Mouse (Mus musculus) limb, embryonic 13.5 days (tissue): Measurements from ENCODE around the gene Rab5b. TPM values are rescaled to one million over a fixed set of nuclear protein-coding genes. Genes with fewer than 3 reads are reported as not detected.

Experiments used
- ATAC-seq: fragments of 200-750 bp; cut with Nextera tagmentation; 2 replicates; pipeline ENCODE4 v1.8.0; 2017; ENCODE audit warnings: low read depth, moderate number of reproducible peaks, moderate TSS enrichment; ENCODE audit not compliant: low FRiP score
- H3K27ac ChIP-seq: fragments of 300-500 bp; sonication (generic); 2 replicates; pipeline ENCODE4 v1.5.1; 2015; ENCODE audit warnings: inconsistent platforms, mild to moderate bottlenecking, moderate library complexity
- H3K27me3 ChIP-seq: fragments of 300-500 bp; sonication (generic); 2 replicates; pipeline ENCODE4 v1.6.1; 2015; ENCODE audit warnings: mild to moderate bottlenecking, inconsistent platforms
- H3K36me3 ChIP-seq: fragments of 300-500 bp; sonication (generic); 2 replicates; pipeline ENCODE4 v1.6.1; 2015; ENCODE audit warnings: inconsistent platforms, mild to moderate bottlenecking, moderate library complexity
- H3K4me1 ChIP-seq: fragments of 300-500 bp; sonication (generic); 2 replicates; pipeline ENCODE4 v1.6.1; 2015; ENCODE audit warnings: inconsistent platforms
- H3K4me2 ChIP-seq: fragments of 300-500 bp; sonication (generic); replicated peaks from 2 replicates; pipeline ENCODE4 v1.6.1; 2015; ENCODE audit warnings: inconsistent platforms, mild to moderate bottlenecking, moderate library complexity
- H3K4me3 ChIP-seq: fragments of 300-500 bp; sonication (generic); 2 replicates; pipeline ENCODE4 v1.5.1; 2015; ENCODE audit warnings: moderate library complexity, mild to moderate bottlenecking, inconsistent platforms
- H3K9ac ChIP-seq: fragments of 300-500 bp; sonication (generic); 2 replicates; pipeline ENCODE4 v1.6.1; 2015; ENCODE audit warnings: mild to moderate bottlenecking, inconsistent platforms
- H3K9me3 ChIP-seq: fragments of 300-500 bp; sonication (generic); 2 replicates; pipeline ENCODE4 v1.6.1; 2016; ENCODE audit warnings: inconsistent platforms
- WGBS: fragments of 180-500 bp; shearing (Covaris S2); methylation state at CpG from one replicate; pipeline ENCODE4 v1.1.7; 2015; 5-methylcytosine and 5-hydroxymethylcytosine counted together
- polyA plus RNA-seq: library from polyadenylated mRNA; unstranded; fragments of >200 nt; fragmentation: Nextera tagmentation; extraction: Ambion mirVana; gene quantifications from 2 replicates; pipeline ENCODE4 v1.2.1, GENCODE M21; 2015

Rab5b gene
- 83.5 and 87.5 TPM in 2 replicates for polyA plus RNA-seq

GRCm38 (mm10) chr10:128695992-128696807, at the start of gene Rab5b:
Rab5b (minus strand) TSS chr10:128696264.
- H3K27me3 ChIP-seq, result no peaks in the 10 kb centered on the region
- H3K4me2 ChIP-seq, result peak within 1 kb of the TSS; percentile 75
- 1% methylated on average over 40 of the region's 40 CpGs for WGBS
- peak; percentile 98 for ATAC-seq
- H3K4me3 ChIP-seq, result peak within 1 kb of the TSS; percentile 95
- H3K4me1 ChIP-seq, result peaks cover 10% of the 10 kb centered on the region
- no peaks in the 10 kb centered on the region for H3K9me3 ChIP-seq
- H3K9ac ChIP-seq, result peak within 1 kb of the TSS; percentile 96
- peaks cover 36% of the 10 kb centered on the region for H3K36me3 ChIP-seq
- H3K27ac ChIP-seq, result peak within 1 kb of the TSS; percentile 98

GRCm38 (mm10) chr10:128744680-128745601, 48.9 kb upstream of the Rab5b start, which contains the start of gene Dgka:
Dgka (minus strand) TSS chr10:128744855.
- peaks cover 13% of the 10 kb centered on the region for H3K27me3 ChIP-seq
- peak within 1 kb of the TSS; percentile 74 for H3K4me3 ChIP-seq
- no peak for ATAC-seq
- peaks cover 28% of the 10 kb centered on the region for H3K4me1 ChIP-seq
- H3K9me3 ChIP-seq, result no peaks in the 10 kb centered on the region
- WGBS, result 24% methylated on average over 18 of the region's 18 CpGs
- H3K4me2 ChIP-seq, result peak within 1 kb of the TSS; percentile 89
- peak within 1 kb of the TSS; percentile 49 for H3K27ac ChIP-seq
- H3K9ac ChIP-seq, result peak within 1 kb of the TSS; percentile 84
- no peaks in the 10 kb centered on the region for H3K36me3 ChIP-seq

DNA sequence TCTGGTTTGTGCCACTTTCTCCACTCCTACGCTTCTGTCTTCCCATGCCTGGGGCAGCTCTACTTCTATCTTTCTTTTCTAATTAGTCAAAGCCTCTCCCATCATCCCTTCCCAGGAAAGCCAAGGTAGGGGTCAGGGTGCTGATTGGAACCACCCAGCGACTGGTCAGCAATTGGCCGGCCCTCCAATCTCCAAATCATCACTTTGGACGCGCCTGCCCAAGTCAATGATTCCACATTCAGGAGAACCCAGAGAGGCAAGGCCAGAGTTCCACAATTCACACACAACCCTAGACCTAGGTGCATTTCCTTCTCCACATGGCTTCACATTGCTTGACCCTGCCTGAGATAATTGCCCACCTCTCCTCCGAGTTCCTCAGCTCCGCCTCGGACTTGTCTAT, 48.1 kb upstream of the Rab5b start:
- Histone ChIP-seq H3K27ac (no peak overlapping the region; the same call in 1 of the 2 replicates), H3K9ac (peak overlapping the region; percentile 84)
- 20% methylated on average over 8 of the region's 8 CpGs for WGBS

GRCm38 (mm10) chr10:128743791-128744191, 47.7 kb upstream of the Rab5b start:
- no peaks in the 10 kb centered on the region for H3K36me3 ChIP-seq
- peak overlapping the region; percentile 34; the same call in 1 of the 2 replicates for H3K27ac ChIP-seq
- peak overlapping the region; percentile 74 for H3K4me3 ChIP-seq
- H3K4me2 ChIP-seq, result peak overlapping the region; percentile 89
- no peaks in the 10 kb centered on the region for H3K9me3 ChIP-seq
- ATAC-seq, result peak; percentile 25
- peak overlapping the region; percentile 84 for H3K9ac ChIP-seq
- WGBS, result under 1% methylated on average over 36 of the region's 37 CpGs
- peaks cover 13% of the 10 kb centered on the region for H3K27me3 ChIP-seq
- H3K4me1 ChIP-seq, result peaks cover 18% of the 10 kb centered on the region

More for the DNA sequence above, 48.1 kb upstream of the Rab5b start:
- no peaks in the 10 kb centered on the region for H3K36me3 ChIP-seq
- H3K4me3 ChIP-seq, result peak overlapping the region; percentile 74
- no peak for ATAC-seq
- peaks cover 21% of the 10 kb centered on the region for H3K4me1 ChIP-seq
- H3K27me3 ChIP-seq, result peaks cover 13% of the 10 kb centered on the region
- H3K4me2 ChIP-seq, result peak overlapping the region; percentile 89
- H3K9me3 ChIP-seq, result no peaks in the 10 kb centered on the region

GRCm38 (mm10) chr10:128743235-128743634, 47.2 kb upstream of the Rab5b start:
- 6% methylated on average over 7 of the region's 7 CpGs for WGBS
- peak overlapping the region; percentile 89 for H3K4me2 ChIP-seq
- ATAC-seq, result no peak
- peak overlapping the region; percentile 74 for H3K4me3 ChIP-seq
- H3K9me3 ChIP-seq, result no peaks in the 10 kb centered on the region
- H3K27me3 ChIP-seq, result peaks cover 13% of the 10 kb centered on the region
- no peak overlapping the region for H3K27ac ChIP-seq
- H3K4me1 ChIP-seq, result peaks cover 18% of the 10 kb centered on the region
- no peaks in the 10 kb centered on the region for H3K36me3 ChIP-seq
- H3K9ac ChIP-seq, result peak overlapping the region; percentile 84

DNA sequence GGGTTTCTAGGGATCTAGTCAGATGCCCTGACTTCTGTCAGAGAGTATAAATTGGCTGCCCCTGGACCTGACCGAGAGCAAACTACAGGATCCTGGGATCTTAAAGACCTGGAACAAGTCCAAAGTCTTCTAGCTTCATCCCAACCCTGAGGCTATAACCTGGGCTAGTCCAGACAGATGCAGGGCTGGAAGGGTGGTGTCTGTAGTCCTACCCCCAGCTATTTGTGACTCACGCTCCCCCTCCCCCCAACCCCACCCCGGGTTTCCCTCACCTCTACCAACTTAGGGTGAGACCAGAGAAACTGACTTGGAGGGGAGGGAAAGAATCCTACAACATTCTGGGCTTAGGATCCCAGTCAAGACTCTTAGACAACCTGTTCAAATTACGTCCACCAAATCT, 46.6 kb upstream of the Rab5b start:
- peak overlapping the region; percentile 74 for H3K4me3 ChIP-seq
- no peak overlapping the region for H3K27ac ChIP-seq
- H3K36me3 ChIP-seq, result no peaks in the 10 kb centered on the region
- peaks cover 13% of the 10 kb centered on the region for H3K27me3 ChIP-seq
- H3K9me3 ChIP-seq, result no peaks in the 10 kb centered on the region
- H3K9ac ChIP-seq, result no peak overlapping the region
- peak overlapping the region; percentile 89 for H3K4me2 ChIP-seq
- peaks cover 19% of the 10 kb centered on the region for H3K4me1 ChIP-seq
- 26% methylated on average over 4 of the region's 4 CpGs for WGBS
- ATAC-seq, result no peak

- Histone ChIP-seq H3K36me3 (peaks cover 3% of the 10 kb centered on the region; the same call in 1 of the 2 replicates), H3K4me3 (no peak overlapping the region), H3K9ac (no peak overlapping the region), H3K4me1 (peaks cover 22% of the 10 kb centered on the region), H3K27ac (no peak overlapping the region), H3K4me2 (no peak overlapping the region), H3K9me3 (no peaks in the 10 kb centered on the region), H3K27me3 (peaks cover 13% of the 10 kb centered on the region)
- WGBS, result 63% methylated on average over 2 of the region's 2 CpGs
- no peak for ATAC-seq
Observed at GRCm38 (mm10) chr10:128740296-128740695, 44.2 kb upstream of the Rab5b start.

GRCm38 (mm10) chr10:128737435-128737834, 41.4 kb upstream of the Rab5b start:
- WGBS, result 2% methylated on average over 15 of the region's 15 CpGs
- Histone ChIP-seq H3K4me2 (peak overlapping the region; percentile 57), H3K9me3 (no peaks in the 10 kb centered on the region), H3K27me3 (peaks cover 4% of the 10 kb centered on the region), H3K27ac (no peak overlapping the region), H3K36me3 (peaks cover 22% of the 10 kb centered on the region), H3K4me1 (peaks cover 4% of the 10 kb centered on the region), H3K9ac (peak overlapping the region; percentile 43; the same call in 1 of the 2 replicates), H3K4me3 (peak overlapping the region; percentile 23)
- ATAC-seq, result peak; percentile 71

DNA sequence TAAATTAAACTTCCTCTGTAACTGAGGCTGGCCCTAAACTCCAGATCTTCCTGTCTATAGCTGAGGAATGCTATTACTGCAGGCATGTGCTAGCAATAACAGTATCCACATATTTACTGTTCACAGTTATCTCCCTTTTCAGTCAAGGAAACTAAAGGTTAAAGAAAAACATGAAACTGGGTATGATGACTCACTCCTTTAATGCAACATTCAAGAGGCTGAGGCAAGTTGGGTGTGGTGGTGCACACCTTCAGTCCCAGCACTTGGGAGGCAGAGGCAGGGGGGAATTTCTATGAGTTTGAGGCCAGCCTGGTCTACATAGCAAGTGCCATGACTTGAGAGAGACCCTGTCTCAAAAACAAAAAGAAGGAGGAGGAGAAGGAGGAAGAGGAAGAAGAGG, 35.9 kb upstream of the Rab5b start:
- peaks cover 37% of the 10 kb centered on the region for H3K36me3 ChIP-seq
- no peak overlapping the region for H3K27ac ChIP-seq

GRCm38 (mm10) chr10:128731002-128731433, 35.0 kb upstream of the Rab5b start:
- WGBS, result 19% methylated on average over 10 of the region's 10 CpGs
- ATAC-seq, result peak; percentile 60; the same call in 1 of the 2 replicates
- no peaks in the 10 kb centered on the region for H3K27me3 ChIP-seq
- H3K27ac ChIP-seq, result no peak overlapping the region
- no peak overlapping the region for H3K4me3 ChIP-seq
- H3K4me2 ChIP-seq, result no peak overlapping the region
- no peak overlapping the region for H3K9ac ChIP-seq
- H3K4me1 ChIP-seq, result 0 out of 2 replicates have a peak, but pooled peaks cover 3% of the 10 kb centered on the region
- H3K9me3 ChIP-seq, result no peaks in the 10 kb centered on the region
- peaks cover 33% of the 10 kb centered on the region for H3K36me3 ChIP-seq

More for the DNA sequence above, 35.9 kb upstream of the Rab5b start:
- no peaks in the 10 kb centered on the region for H3K27me3 ChIP-seq
- H3K9ac ChIP-seq, result no peak overlapping the region
- H3K4me2 ChIP-seq, result no peak overlapping the region
- no peak overlapping the region for H3K4me3 ChIP-seq
- ATAC-seq, result no peak
- 0 out of 2 replicates have a peak, but pooled peaks cover 3% of the 10 kb centered on the region for H3K4me1 ChIP-seq
- no peaks in the 10 kb centered on the region for H3K9me3 ChIP-seq

GRCm38 (mm10) chr10:128728059-128728458, 32.0 kb upstream of the Rab5b start:
- H3K36me3 ChIP-seq, result peaks cover 19% of the 10 kb centered on the region
- H3K4me3 ChIP-seq, result no peak overlapping the region
- H3K9me3 ChIP-seq, result no peaks in the 10 kb centered on the region
- 78% methylated on average over 5 of the region's 5 CpGs for WGBS
- 0 out of 2 replicates have a peak, but pooled peaks cover 3% of the 10 kb centered on the region for H3K4me1 ChIP-seq
- H3K27ac ChIP-seq, result no peak overlapping the region
- ATAC-seq, result no peak
- no peaks in the 10 kb centered on the region for H3K27me3 ChIP-seq
- no peak overlapping the region for H3K4me2 ChIP-seq
- no peak overlapping the region for H3K9ac ChIP-seq
